Mouse (Mus musculus): ENCODE measurements around the gene Doc2g.

- TF ChIP-seq CTCF (IDR thresholded peaks at IDR 0.05), result no peak
- no peak for TF ChIP-seq EP300 (IDR thresholded peaks at IDR 0.05)
Observed at GRCm38 (mm10) chr19:4046866-4047254, 43.7 kb downstream of the Doc2g start.
